Mouse (Mus musculus): ENCODE measurements around the gene Pid1. TPM values are rescaled to one million over a fixed set of nuclear protein-coding genes. Genes with fewer than 3 reads are reported as not detected.

Gene Pid1
- total RNA-seq, 2 experiments from 2014 or later, result 7.4 to 8.8 TPM

GRCm38 (mm10) chr1:84056884-84057630 lies 306.9 kb downstream of the Pid1 start:
- no peak for DNase-seq

GRCm38 (mm10) chr1:84056306-84056705 lies 307.7 kb downstream of the Pid1 start:
- DNase-seq, result no peak

GRCm38 (mm10) chr1:84025746-84026145 lies 338.2 kb downstream of the Pid1 start:
- peak; percentile 47 to 56 for DNase-seq

GRCm38 (mm10) chr1:84012871-84013375 lies 351.1 kb downstream of the Pid1 start:
- DNase-seq, result no peak

- DNase-seq, result peak in 1 of 2 experiments; percentile 3
Measured at GRCm38 (mm10) chr1:84002630-84003029, 361.4 kb downstream of the Pid1 start.

Small RNA genes within 50 kb of the gene (microRNA-seq; reads per million reads assigned to microRNA genes)
- 0 reads per million in 2 experiments for gene Mir6353

Measured in heart, adult 18-20 months (tissue).